Mouse (Mus musculus) intestine, postnatal 0 days (tissue): ENCODE measurements around the gene Tff2. TPM values are rescaled to one million over a fixed set of nuclear protein-coding genes. Genes with fewer than 3 reads are reported as not detected.

Experiments
- ATAC-seq: fragments of 200-750 bp; cut with Nextera tagmentation; 2 replicates; pipeline ENCODE4 v1.8.0; 2017; ENCODE audit warnings: mild to moderate bottlenecking, moderate TSS enrichment, moderate library complexity
- H3K27ac ChIP-seq: fragments of 300-500 bp; sonication (generic); 2 replicates; pipeline ENCODE4 v1.5.1; 2014; ENCODE audit warnings: mild to moderate bottlenecking, low read depth, low read length, moderate library complexity
- H3K27me3 ChIP-seq: fragments of 300-500 bp; sonication (generic); replicated peaks from 2 replicates; pipeline ENCODE4 v1.6.1; 2014; ENCODE audit warnings: low read length, mixed read lengths; ENCODE audit not compliant: control insufficient read depth, insufficient read depth
- H3K36me3 ChIP-seq: fragments of 300-500 bp; sonication (generic); 2 replicates; pipeline ENCODE4 v1.6.1; 2014; ENCODE audit warnings: mild to moderate bottlenecking, moderate library complexity; ENCODE audit not compliant: control insufficient read depth, insufficient read depth
- H3K4me1 ChIP-seq: fragments of 300-500 bp; sonication (generic); replicated peaks from 2 replicates; pipeline ENCODE4 v1.6.1; 2014; ENCODE audit warnings: antibody characterized with exemption, low read length, mixed read lengths; ENCODE audit not compliant: control insufficient read depth, insufficient read depth
- H3K4me2 ChIP-seq: fragments of 300-500 bp; sonication (generic); replicated peaks from 2 replicates; pipeline ENCODE4 v1.6.1; 2014; ENCODE audit warnings: low read depth, mild to moderate bottlenecking, moderate library complexity
- H3K4me3 ChIP-seq: fragments of 300-500 bp; sonication (generic); 2 replicates; pipeline ENCODE4 v1.5.1; 2014; ENCODE audit warnings: low read depth, low read length
- H3K9ac ChIP-seq: fragments of 300-500 bp; sonication (generic); 2 replicates; pipeline ENCODE4 v1.6.1; 2014; ENCODE audit warnings: mild to moderate bottlenecking, low read depth, low read length
- H3K9me3 ChIP-seq: fragments of 300-500 bp; sonication (generic); 2 replicates; pipeline ENCODE4 v1.6.1; 2016; ENCODE audit warnings: mixed run types; ENCODE audit not compliant: control insufficient read depth
- CTCF ChIP-seq: sonication (generic); IDR thresholded peaks from 2 replicates; pipeline ENCODE4 v1.5.1; 2016; ENCODE audit warnings: low read depth, mild to moderate bottlenecking, control low read depth, antibody characterized with exemption, moderate library complexity
- WGBS: fragments of 180-500 bp; shearing (Covaris S2); extraction: QIAGEN DNeasy Blood & Tissue Kit; methylation state at CpG from one replicate; pipeline ENCODE4 v1.1.7; 2014; 5-methylcytosine and 5-hydroxymethylcytosine counted together
- polyA plus RNA-seq: library from polyadenylated mRNA; unstranded; fragments of >200 nt; fragmentation: Nextera tagmentation; extraction: Ambion mirVana; gene quantifications from 2 replicates; pipeline ENCODE4 v1.2.1, GENCODE M21; 2015

Tff2 gene
- polyA plus RNA-seq, 1 experiment from 2014 or later = 116 TPM

DNA sequence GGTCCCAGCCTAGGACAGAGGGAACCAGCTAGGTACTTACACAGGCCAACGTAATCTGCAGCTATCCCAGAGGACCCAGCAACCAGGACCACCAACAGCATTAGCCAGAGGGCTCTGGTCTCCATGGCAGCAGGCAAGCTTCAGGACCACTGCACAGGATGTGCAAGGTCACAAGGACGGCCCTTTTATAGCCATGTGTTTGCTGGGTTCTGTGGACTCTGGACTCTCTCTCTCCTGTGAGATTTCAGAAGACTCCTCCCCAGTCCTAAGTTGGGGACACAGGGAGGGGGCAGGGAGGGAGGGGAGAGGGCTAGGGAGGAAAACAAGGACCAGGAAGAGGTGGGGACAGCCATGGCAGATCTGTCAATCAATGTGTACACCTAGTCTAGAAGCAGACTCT lies 14.6 kb downstream of the Tff2 start, which contains the start of gene Tff3:
TSS of gene Tff3 (minus strand) at position 195 of the 400 bp plus-strand sequence.
- H3K27ac ChIP-seq = no peak within 1 kb of the TSS
- ATAC-seq = peak; percentile 41; the same call in 1 of the 2 replicates
- H3K4me3 ChIP-seq = no peak within 1 kb of the TSS
- H3K4me1 ChIP-seq = no peaks in the 10 kb centered on the region
- no peak for TF ChIP-seq CTCF
- 0 out of 2 replicates have a peak within 1 kb of the TSS, but pooled peaks have one; percentile 3 for H3K4me2 ChIP-seq
- 8% methylated on average over 2 of the region's 2 CpGs for WGBS
- H3K27me3 ChIP-seq = no peaks in the 10 kb centered on the region
- H3K36me3 ChIP-seq = no peaks in the 10 kb centered on the region
- H3K9me3 ChIP-seq = no peaks in the 10 kb centered on the region
- H3K9ac ChIP-seq = no peak within 1 kb of the TSS

DNA sequence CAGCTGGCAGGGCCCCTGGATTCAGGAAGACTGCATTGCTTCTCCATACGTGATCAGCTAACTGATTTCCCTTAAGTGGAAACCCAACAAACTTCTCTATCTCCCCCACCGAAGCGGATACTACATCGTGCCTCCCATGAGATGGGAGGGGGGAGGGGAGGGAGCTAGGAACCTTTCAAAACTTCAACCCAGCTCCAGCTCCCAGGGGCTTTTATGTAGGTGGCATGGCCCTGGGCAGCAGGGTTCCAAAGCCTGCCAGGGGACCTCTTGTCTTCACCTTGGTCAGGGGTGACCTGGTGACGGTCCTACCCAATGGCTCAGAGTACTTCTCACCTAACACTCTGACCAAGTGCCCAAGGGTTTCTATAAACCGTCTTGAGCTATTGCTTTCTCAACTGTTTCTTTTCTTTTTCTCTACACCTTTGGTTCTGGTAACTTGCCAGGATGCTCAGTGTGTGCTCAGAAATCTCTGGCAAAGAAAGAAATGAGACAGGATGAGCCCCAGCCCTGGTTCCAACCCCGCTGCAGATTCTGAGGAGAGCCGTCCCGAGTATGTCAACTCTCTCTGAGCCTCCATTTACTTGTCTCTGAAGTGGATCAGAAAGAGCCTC lies 15.3 kb downstream of the Tff2 start:
- Histone ChIP-seq H3K4me2 (0 out of 2 replicates have a peak overlapping the region, but pooled peaks have one; percentile 3), H3K36me3 (no peaks in the 10 kb centered on the region), H3K27me3 (no peaks in the 10 kb centered on the region), H3K4me1 (no peaks in the 10 kb centered on the region), H3K9ac (no peak overlapping the region), H3K9me3 (no peaks in the 10 kb centered on the region), H3K27ac (no peak overlapping the region), H3K4me3 (no peak overlapping the region)
- TF ChIP-seq CTCF = no peak
- WGBS = 74% methylated on average over 9 of the region's 9 CpGs
- no peak for ATAC-seq

DNA sequence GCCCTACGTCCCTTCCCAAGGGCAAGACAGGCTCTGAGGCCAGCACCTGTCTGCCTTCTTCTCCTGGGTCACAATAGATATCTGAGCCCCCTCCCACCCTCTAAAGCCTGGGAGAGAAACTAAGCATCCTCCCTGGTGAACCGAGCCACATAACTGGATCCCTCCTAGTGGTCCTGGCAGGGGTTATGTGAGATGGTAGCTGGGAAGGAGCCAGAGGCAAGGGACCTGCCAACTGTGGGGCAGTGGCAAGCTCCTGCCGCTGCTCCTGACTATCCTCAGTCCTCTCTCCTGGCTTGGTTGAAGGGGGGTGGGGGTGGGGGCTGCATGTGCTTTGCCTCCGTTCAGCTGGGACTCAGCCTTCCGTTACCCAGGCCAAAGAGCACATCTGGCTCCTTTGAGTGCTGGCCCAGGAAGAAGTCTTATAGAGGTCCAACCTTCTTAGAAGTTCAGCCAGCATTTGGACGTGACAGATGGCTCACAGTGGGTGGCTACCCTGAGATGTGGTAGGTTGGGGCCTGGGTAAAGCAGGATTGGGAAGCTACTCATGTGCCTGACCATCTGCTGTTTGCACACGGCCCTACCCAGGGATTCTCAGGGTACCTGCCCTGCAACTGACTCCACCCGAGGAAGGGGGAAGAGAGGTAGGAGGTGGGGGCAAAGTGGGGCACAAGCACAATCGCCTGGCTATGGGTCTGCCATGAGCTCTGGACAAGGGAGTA lies 18.4 kb downstream of the Tff2 start:
- H3K27me3 ChIP-seq = no peaks in the 10 kb centered on the region
- H3K36me3 ChIP-seq = no peaks in the 10 kb centered on the region
- WGBS = 51% methylated on average over 9 of the region's 9 CpGs
- ATAC-seq = no peak
- no peak overlapping the region for H3K4me3 ChIP-seq
- no peak overlapping the region for H3K27ac ChIP-seq
- no peaks in the 10 kb centered on the region for H3K4me1 ChIP-seq
- H3K9me3 ChIP-seq = no peaks in the 10 kb centered on the region
- TF ChIP-seq CTCF = no peak
- no peak overlapping the region for H3K4me2 ChIP-seq
- H3K9ac ChIP-seq = no peak overlapping the region

DNA sequence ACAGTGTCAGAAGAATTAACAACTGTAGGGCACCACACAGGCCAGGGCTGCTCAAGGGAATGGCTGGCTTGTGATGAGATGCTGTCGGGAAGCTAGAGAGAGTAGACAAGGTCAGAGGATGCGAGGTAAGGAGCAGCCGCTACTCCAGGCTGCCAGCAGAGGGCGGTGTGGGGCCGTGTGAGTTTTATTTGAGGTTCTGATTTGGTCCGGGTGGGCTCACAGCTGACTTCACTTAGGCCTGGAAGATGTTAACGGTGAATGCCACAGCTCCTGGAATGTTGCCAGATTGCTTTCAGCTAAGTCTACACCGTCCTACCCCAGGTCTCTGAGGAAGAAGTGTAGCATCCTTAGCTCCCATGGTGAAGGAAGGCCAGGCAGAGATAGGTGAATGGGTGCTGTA lies 22.1 kb downstream of the Tff2 start:
- H3K9me3 ChIP-seq = no peaks in the 10 kb centered on the region
- H3K9ac ChIP-seq = no peak overlapping the region
- no peaks in the 10 kb centered on the region for H3K4me1 ChIP-seq
- H3K4me3 ChIP-seq = no peak overlapping the region
- H3K36me3 ChIP-seq = no peaks in the 10 kb centered on the region; the same call in 1 of the 2 replicates
- no peaks in the 10 kb centered on the region for H3K27me3 ChIP-seq
- H3K4me2 ChIP-seq = no peak overlapping the region
- WGBS = 7% methylated on average over 8 of the region's 8 CpGs
- ATAC-seq = no peak
- peak; percentile 93 for TF ChIP-seq CTCF
- H3K27ac ChIP-seq = no peak overlapping the region

DNA sequence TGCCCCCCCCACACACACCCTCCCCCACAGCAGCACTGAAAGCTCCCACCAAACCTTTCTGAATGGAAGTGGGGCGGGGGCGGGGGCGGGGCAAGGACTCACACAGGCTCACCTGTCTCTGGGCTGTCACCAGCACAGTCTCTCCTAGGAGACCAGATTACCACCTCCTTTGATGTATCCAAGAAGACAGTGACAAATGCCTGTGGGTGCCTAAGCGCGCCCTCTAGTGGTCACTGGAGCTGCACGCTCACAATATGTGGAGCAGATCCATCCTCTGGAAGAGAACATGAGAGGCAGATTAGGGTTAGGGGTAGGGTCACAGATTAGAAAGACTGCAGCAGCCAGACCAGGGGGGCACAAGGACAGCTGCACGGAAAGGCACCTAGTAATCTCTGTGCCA lies 24.7 kb downstream of the Tff2 start:
- no peaks in the 10 kb centered on the region for H3K9me3 ChIP-seq
- TF ChIP-seq CTCF = peak; percentile 96
- no peak overlapping the region for H3K27ac ChIP-seq
- H3K4me2 ChIP-seq = no peak overlapping the region
- H3K36me3 ChIP-seq = no peaks in the 10 kb centered on the region; the same call in 1 of the 2 replicates
- no peaks in the 10 kb centered on the region for H3K27me3 ChIP-seq
- H3K4me1 ChIP-seq = no peaks in the 10 kb centered on the region
- WGBS = 11% methylated on average over 7 of the region's 7 CpGs
- no peak overlapping the region for H3K4me3 ChIP-seq
- H3K9ac ChIP-seq = no peak overlapping the region
- no peak for ATAC-seq

DNA sequence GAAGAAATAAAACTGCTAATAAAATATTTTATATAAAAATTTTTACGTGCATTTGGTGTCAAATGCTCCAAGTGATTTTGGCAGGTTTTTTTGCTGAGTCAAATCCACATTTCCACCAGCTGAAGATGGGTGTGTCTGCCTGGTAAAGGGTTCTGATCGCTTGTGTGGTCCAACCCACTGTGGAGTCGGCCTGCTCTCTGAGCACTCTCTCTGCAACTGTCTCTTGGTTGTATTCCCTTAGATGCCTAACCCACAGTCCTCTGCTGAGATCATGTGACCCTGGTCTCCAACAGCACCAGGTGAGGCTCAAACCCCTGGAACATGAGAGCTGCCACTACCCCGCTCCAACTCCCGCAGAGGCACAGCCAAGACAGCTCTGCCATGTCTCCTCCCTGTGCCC lies 26.1 kb downstream of the Tff2 start:
- WGBS = 84% methylated on average over 5 of the region's 5 CpGs
- Histone ChIP-seq H3K4me1 (no peaks in the 10 kb centered on the region), H3K9ac (no peak overlapping the region), H3K4me2 (no peak overlapping the region), H3K27ac (no peak overlapping the region), H3K36me3 (no peaks in the 10 kb centered on the region; the same call in 1 of the 2 replicates), H3K4me3 (no peak overlapping the region), H3K27me3 (no peaks in the 10 kb centered on the region), H3K9me3 (no peaks in the 10 kb centered on the region)
- no peak for TF ChIP-seq CTCF
- no peak for ATAC-seq
